Mouse (Mus musculus): ENCODE data around the gene Zfp935. TPM values are rescaled to one million over a fixed set of nuclear protein-coding genes. Genes with fewer than 3 reads are reported as not detected.

Zfp935 gene
- polyA plus RNA-seq, 1 experiment from 2014 or later = not detected

Small RNAs within 50 kb of the gene (microRNA-seq; reads per million reads assigned to microRNA genes)
- gene Gm22256 = not detected

Other genes with a start within 250 kb of the Zfp935 start
- 2.2 and 3.1 TPM in 2 replicates for gene Gm3604, start 175.3 kb downstream of the Zfp935 start, polyA plus RNA-seq (2015; fragmentation: Nextera tagmentation; extraction: Ambion mirVana)
- gene Gm49359, start 91.7 kb downstream of the Zfp935 start, polyA plus RNA-seq (2015; fragmentation: Nextera tagmentation; extraction: Ambion mirVana) = 16.7 and 17.5 TPM in 2 replicates
- 11.0 and 11.3 TPM in 2 replicates for gene Zfp934, start 12.7 kb upstream of the Zfp935 start, polyA plus RNA-seq (2015; fragmentation: Nextera tagmentation; extraction: Ambion mirVana)
- gene 6720489N17Rik, start 65.7 kb upstream of the Zfp935 start, polyA plus RNA-seq (2015; fragmentation: Nextera tagmentation; extraction: Ambion mirVana) = 7.5 and 9.6 TPM in 2 replicates
- gene Platr25, start 202.2 kb upstream of the Zfp935 start, polyA plus RNA-seq (2015; fragmentation: Nextera tagmentation; extraction: Ambion mirVana) = 35.9 and 37.9 TPM in 2 replicates
- 10.3 and 12.7 TPM in 2 replicates for gene Gm5141, start 227.3 kb upstream of the Zfp935 start, polyA plus RNA-seq (2015; fragmentation: Nextera tagmentation; extraction: Ambion mirVana)

Data from midbrain, embryonic 16.5 days (tissue).